Mouse (Mus musculus): ENCODE results near the gene Usp39.

DNA sequence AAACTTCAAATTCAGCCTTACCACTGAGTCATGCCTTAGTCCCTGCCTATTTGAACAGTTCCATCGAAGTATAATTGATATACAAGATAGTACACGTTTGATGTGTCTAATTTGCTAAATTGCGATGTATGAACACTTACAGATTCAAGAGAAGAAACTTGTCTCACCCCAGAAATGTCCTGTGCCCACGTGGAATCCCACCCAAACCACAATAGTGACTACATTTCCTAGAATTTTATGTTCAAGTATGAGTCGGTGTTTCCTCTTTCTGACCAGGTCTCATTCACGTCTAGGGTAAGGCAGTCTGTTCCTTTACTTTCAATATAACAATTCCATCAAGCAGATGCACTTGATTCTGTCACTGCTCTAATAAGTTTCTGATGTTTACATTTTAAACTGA lies 649 bp upstream of the Usp39 start:
- TF ChIP-seq CTCF (IDR thresholded peaks at IDR 0.05; ENCODE audit: low read depth, low read length) (no peak), GATA1 (IDR thresholded peaks at IDR 0.05; ENCODE audit: borderline replicate concordance, low read length) (no peak)
